Mouse (Mus musculus): ENCODE measurements around the gene Atp5l.

DNA sequence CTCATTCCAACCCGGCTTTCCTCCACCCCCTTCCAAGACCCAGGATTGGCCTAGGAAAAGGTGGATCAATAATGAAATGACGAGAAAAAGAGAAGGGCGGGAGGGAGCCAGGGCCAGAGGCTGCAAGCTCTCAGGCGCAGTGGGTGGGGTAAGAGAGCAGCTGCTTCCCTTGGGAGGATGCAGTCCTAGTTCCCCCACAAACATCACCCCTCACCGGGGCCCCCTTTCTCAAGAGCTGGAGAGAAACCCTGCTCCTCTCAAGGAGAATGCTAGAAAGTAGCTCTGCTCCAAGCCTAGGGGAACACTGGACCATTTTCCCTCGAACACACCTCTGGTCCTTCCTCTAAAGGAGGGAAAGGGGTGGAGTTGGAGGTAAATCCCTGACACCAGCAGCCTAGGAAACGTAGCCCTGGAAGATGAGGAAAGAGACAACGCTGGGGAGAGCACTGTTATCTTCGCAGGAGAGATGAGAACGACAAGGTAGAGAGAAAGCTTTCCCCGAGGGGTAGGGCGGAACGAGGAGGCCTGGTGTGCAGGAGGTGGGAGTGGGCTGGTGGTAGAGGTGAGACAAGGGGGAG, 40.8 kb downstream of the Atp5l start:
- TF ChIP-seq USF1 (IDR thresholded peaks at IDR 0.05; ENCODE audit: low read depth) (no peak), POLR2A (IDR thresholded peaks at IDR 0.05; ENCODE audit: insufficient read length, low read depth) (no peak), MAX (IDR thresholded peaks at IDR 0.05; ENCODE audit: low read depth) (no peak), MYOG (IDR thresholded peaks at IDR 0.05; ENCODE audit: control insufficient read depth in 1 of 3, insufficient read depth in 1 of 3, insufficient read length in 2 of 3, low read depth in 2 of 3) (peak in 1 of 3 experiments; percentile 25)

Measured in myocyte (in vitro differentiated cells).